Mouse (Mus musculus): ENCODE results near the gene Tex33. TPM values are rescaled to one million over a fixed set of nuclear protein-coding genes. Genes with fewer than 3 reads are reported as not detected.
"Not testable (repeated sequence)": the region's sequence is repeated elsewhere in the genome, so short reads cannot be mapped to it uniquely, and the experiment has no call there.

Gene Tex33
- polyA plus RNA-seq, 1 experiment, result not detected

DNA sequence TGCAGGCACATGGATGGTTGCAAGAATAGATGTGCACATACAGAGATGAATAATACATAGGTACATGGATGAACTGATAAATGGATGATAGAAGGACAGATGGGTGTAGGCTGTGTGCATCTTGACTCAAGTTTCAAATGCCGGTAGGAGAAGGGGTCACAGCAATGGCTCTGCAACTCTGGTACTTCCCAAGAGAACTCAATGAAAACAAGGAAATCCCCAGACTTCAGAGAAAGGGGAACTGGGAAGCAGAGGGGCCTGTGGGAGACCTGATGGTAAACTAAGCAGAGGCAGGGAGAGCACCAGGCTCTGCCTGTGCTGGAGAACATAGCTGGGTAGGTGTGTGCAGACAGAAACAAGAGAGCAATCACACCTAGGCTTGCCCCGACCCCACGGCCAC lies 61.3 kb downstream of the Tex33 start:
- TF ChIP-seq CTCF (IDR thresholded peaks at IDR 0.05; ENCODE audit: extremely low read depth, insufficient read depth, low read length) (no peak), POLR2A (IDR thresholded peaks at IDR 0.05; ENCODE audit: extremely low read depth, insufficient read depth, low read length) (no peak)
- Histone ChIP-seq H3K4me1 (ENCODE audit: control insufficient read depth, insufficient read depth, low read length) (no peaks in the 10 kb centered on the region), H3K27ac (ENCODE audit: insufficient read depth, low read length) (no peak overlapping the region), H3K4me3 (ENCODE audit: insufficient read depth, low read length) (no peak overlapping the region)

GRCm38 (mm10) chr15:78332981-78333380 lies 62.7 kb downstream of the Tex33 start:
- Histone ChIP-seq H3K4me1 (ENCODE audit: control insufficient read depth, insufficient read depth, low read length) (no peaks in the 10 kb centered on the region), H3K27ac (ENCODE audit: insufficient read depth, low read length) (no peak overlapping the region), H3K4me3 (ENCODE audit: insufficient read depth, low read length) (no peak overlapping the region)
- TF ChIP-seq POLR2A (IDR thresholded peaks at IDR 0.05; ENCODE audit: extremely low read depth, insufficient read depth, low read length) (no peak), CTCF (IDR thresholded peaks at IDR 0.05; ENCODE audit: extremely low read depth, insufficient read depth, low read length) (no peak)

- TF ChIP-seq POLR2A (IDR thresholded peaks at IDR 0.05; ENCODE audit: extremely low read depth, insufficient read depth, low read length), result no peak
- no peak for TF ChIP-seq CTCF (IDR thresholded peaks at IDR 0.05; ENCODE audit: extremely low read depth, insufficient read depth, low read length)
Observed at GRCm38 (mm10) chr15:78331523-78332340, 64.0 kb downstream of the Tex33 start.

DNA sequence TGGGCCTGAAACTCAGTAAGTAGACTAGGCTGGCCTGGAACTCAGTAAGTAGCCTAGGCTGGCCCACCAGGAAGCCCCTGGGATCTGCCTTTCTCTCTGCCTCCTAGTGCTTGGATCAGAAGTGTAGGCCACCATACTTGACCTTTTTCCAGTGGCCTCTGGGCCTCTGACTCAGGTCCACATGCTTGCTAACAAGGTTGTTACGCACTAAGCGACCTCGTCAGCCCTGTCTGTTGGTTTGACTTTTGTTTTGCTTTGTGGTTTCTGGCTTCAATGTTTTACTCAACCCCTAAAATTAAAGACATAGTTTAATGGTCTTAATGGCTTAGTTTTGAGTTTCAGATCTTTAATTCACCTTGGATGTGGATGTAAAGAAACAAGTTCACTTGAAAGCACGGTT lies 65.0 kb downstream of the Tex33 start:
- Histone ChIP-seq H3K4me3 (ENCODE audit: insufficient read depth, low read length) (no peak overlapping the region), H3K27ac (ENCODE audit: insufficient read depth, low read length) (no peak overlapping the region), H3K4me1 (ENCODE audit: control insufficient read depth, insufficient read depth, low read length) (no peaks in the 10 kb centered on the region)
- TF ChIP-seq CTCF (IDR thresholded peaks at IDR 0.05; ENCODE audit: extremely low read depth, insufficient read depth, low read length) (no peak), POLR2A (IDR thresholded peaks at IDR 0.05; ENCODE audit: extremely low read depth, insufficient read depth, low read length) (no peak)

More at GRCm38 (mm10) chr15:78331523-78332340, 64.0 kb downstream of the Tex33 start:
- Histone ChIP-seq H3K4me3 (ENCODE audit: insufficient read depth, low read length) (no peak overlapping the region), H3K4me1 (ENCODE audit: control insufficient read depth, insufficient read depth, low read length) (no peaks in the 10 kb centered on the region), H3K27ac (ENCODE audit: insufficient read depth, low read length) (no peak overlapping the region)

DNA sequence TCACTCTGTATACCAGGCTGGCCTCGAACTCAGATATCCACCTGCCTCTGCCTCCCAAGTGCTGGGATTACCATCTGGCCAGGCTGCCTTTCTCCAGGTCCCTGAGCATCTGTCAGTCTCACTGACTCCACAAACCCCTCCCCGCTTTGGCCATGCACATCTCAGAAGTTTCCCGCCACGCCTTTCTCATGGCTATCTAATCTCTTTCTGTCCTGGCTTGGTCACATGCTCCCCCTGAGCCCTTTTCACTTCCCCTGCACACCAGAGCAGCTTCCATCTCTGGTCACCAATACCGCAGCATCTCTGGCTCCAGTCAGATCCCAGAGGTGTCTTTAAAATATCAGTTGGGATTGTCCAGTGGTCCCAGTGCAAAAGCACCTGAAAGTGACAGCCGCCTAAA lies 65.7 kb downstream of the Tex33 start:
- H3K4me1 ChIP-seq (ENCODE audit: control insufficient read depth, insufficient read depth, low read length); H3K27ac ChIP-seq (ENCODE audit: insufficient read depth, low read length); H3K4me3 ChIP-seq (ENCODE audit: insufficient read depth, low read length): not testable (repeated sequence)

DNA sequence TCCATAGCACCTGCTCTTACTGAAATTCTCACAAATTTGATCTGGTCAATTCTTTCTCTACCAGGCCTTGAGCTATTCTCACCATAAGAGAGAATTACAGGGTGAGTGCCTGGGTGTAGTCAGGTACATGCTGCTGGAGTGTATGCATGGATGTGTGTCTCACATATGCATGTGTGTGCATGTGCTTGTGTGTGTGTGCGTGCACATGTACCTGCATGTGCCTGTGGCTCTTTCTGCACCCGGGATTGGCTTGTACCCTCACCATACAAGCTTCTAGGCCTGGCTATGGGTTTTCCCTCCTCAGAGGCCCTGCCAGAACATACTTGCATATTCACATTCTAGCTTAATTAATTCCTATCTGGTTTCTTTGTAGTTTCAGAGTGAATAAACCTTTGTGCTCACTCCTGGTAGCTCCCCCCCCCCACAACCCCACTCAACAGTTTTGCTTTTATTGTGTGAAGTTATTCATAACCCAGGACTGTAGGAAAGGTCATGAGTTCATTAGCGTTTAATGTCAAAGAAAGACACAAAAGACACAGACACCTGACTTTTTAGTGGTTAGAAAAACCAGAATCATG lies 67.1 kb downstream of the Tex33 start:
- Histone ChIP-seq H3K4me3 (ENCODE audit: insufficient read depth, low read length) (no peak overlapping the region), H3K27ac (ENCODE audit: insufficient read depth, low read length) (no peak overlapping the region), H3K4me1 (ENCODE audit: control insufficient read depth, insufficient read depth, low read length) (no peaks in the 10 kb centered on the region)
- TF ChIP-seq POLR2A (IDR thresholded peaks at IDR 0.05; ENCODE audit: extremely low read depth, insufficient read depth, low read length), result no peak
- TF ChIP-seq CTCF (IDR thresholded peaks at IDR 0.05; ENCODE audit: extremely low read depth, insufficient read depth, low read length), result no peak

Other genes starting within 250 kb of the Tex33 start
- 43.9 and 44.4 TPM in 2 replicates for gene Ift27, start 221.8 kb downstream of the Tex33 start, polyA plus RNA-seq (2012; rRNA removed)
- gene Pvalb, start 189.5 kb downstream of the Tex33 start, polyA plus RNA-seq (2012; rRNA removed), result 121 and 122 TPM in 2 replicates
- gene Ncf4, start 151.1 kb downstream of the Tex33 start, polyA plus RNA-seq (2012; rRNA removed), result 1.7 and 1.9 TPM in 2 replicates
- gene Csf2rb2, start 90.2 kb downstream of the Tex33 start, polyA plus RNA-seq (2012; rRNA removed), result 0.50 and 0.72 TPM in 2 replicates
- gene Csf2rb, start 70.2 kb downstream of the Tex33 start, polyA plus RNA-seq (2012; rRNA removed), result 1.2 and 1.8 TPM in 2 replicates
- 65.7 and 67.6 TPM in 2 replicates for gene Tst, start 10.0 kb upstream of the Tex33 start, polyA plus RNA-seq (2012; rRNA removed)
- gene Mpst, start 10.5 kb upstream of the Tex33 start, polyA plus RNA-seq (2012; rRNA removed), result 66.7 and 72.9 TPM in 2 replicates
- 489 and 526 TPM in 2 replicates for gene Kctd17, start 32.7 kb upstream of the Tex33 start, polyA plus RNA-seq (2012; rRNA removed)
- 0.04 and 0.11 TPM in 2 replicates for gene Tmprss6, start 72.7 kb upstream of the Tex33 start, polyA plus RNA-seq (2012; rRNA removed)
- 0.11 and 0.29 TPM in 2 replicates for gene Il2rb, start 99.4 kb upstream of the Tex33 start, polyA plus RNA-seq (2012; rRNA removed)
- 3.6 and 3.9 TPM in 2 replicates for gene C1qtnf6, start 135.5 kb upstream of the Tex33 start, polyA plus RNA-seq (2012; rRNA removed)
- 13.8 and 20.9 TPM in 2 replicates for gene Sstr3, start 148.8 kb upstream of the Tex33 start, polyA plus RNA-seq (2012; rRNA removed)
- gene Rac2, start 176.9 kb upstream of the Tex33 start, polyA plus RNA-seq (2012; rRNA removed), result 6.0 and 7.2 TPM in 2 replicates
- gene Cyth4, start 201.1 kb upstream of the Tex33 start, polyA plus RNA-seq (2012; rRNA removed), result 14.0 and 15.7 TPM in 2 replicates

Data from cortical plate, adult 2 months (tissue).